Mouse (Mus musculus): ENCODE measurements at regions not wholly inside any gene's neighbourhood (a gene's known extent, or its start where the extent isn't known, plus 50 kb on each side); places are given as distances from the start of the nearest gene placed in this dataset.

GRCm38 (mm10) chr13:26338795-26339194 lies 431.2 kb downstream of the Hdgfl1 start:
- no peaks in the 10 kb centered on the region for H3K36me3 ChIP-seq (ENCODE audit: control insufficient read depth in 1 of 2, insufficient read depth in 2 of 2, low read length in 2 of 2)
- H3K27ac ChIP-seq (ENCODE audit: control insufficient read depth, low read depth, low read length) = no peak overlapping the region
- H3K9me3 ChIP-seq (replicated peaks; ENCODE audit: insufficient read depth, low read length) = no peaks in the 10 kb centered on the region
- H3K9ac ChIP-seq (ENCODE audit: control insufficient read depth, low read depth, low read length, poor library complexity, severe bottlenecking) = no peak overlapping the region
- H3K27me3 ChIP-seq (ENCODE audit: control insufficient read depth in 1 of 2, insufficient read depth in 2 of 2, low read length in 2 of 2) = no peaks in the 10 kb centered on the region
- no peak overlapping the region for H3K4me3 ChIP-seq (ENCODE audit: control insufficient read depth in 1 of 2, insufficient read depth in 1 of 2, low read depth in 2 of 2, low read length in 2 of 2)
- DNase-seq (ENCODE audit: low read depth, low spot score) = no peak
- H3K4me1 ChIP-seq (ENCODE audit: control insufficient read depth in 1 of 2, insufficient read depth in 2 of 2, low read length in 2 of 2) = no peaks in the 10 kb centered on the region
- no peak for TF ChIP-seq KAT2A (conservative IDR thresholded peaks at IDR 0.05; ENCODE audit: low read depth, low read length)
- no peak for TF ChIP-seq POLR2A (IDR thresholded peaks at IDR 0.05; ENCODE audit: control insufficient read depth in 1 of 2, insufficient read depth in 1 of 2, low read depth in 1 of 2, low read length in 2 of 2, poor library complexity in 1 of 2)
- TF ChIP-seq MEF2A (IDR thresholded peaks at IDR 0.05; ENCODE audit: extremely low read depth, insufficient replicate concordance, low read depth, low read length, poor library complexity, severe bottlenecking) = no peak
- TF ChIP-seq TCF12 (IDR thresholded peaks at IDR 0.05; ENCODE audit: low read depth, low read length) = no peak
- no peak for TF ChIP-seq NELFE (IDR thresholded peaks at IDR 0.05; ENCODE audit: low read depth, low read length)
- H3K79me2 ChIP-seq (ENCODE audit: control insufficient read depth, insufficient read depth, low read length, poor library complexity) = no peaks in the 10 kb centered on the region

GRCm38 (mm10) chr13:26325066-26325465 lies 444.9 kb downstream of the Hdgfl1 start:
- Histone ChIP-seq H3K4me3 (ENCODE audit: control insufficient read depth in 1 of 2, insufficient read depth in 1 of 2, low read depth in 2 of 2, low read length in 2 of 2) (no peak overlapping the region), H3K79me2 (ENCODE audit: control insufficient read depth, insufficient read depth, low read length, poor library complexity) (no peaks in the 10 kb centered on the region), H3K36me3 (ENCODE audit: control insufficient read depth in 1 of 2, insufficient read depth in 2 of 2, low read length in 2 of 2) (no peaks in the 10 kb centered on the region), H3K27me3 (ENCODE audit: control insufficient read depth in 1 of 2, insufficient read depth in 2 of 2, low read length in 2 of 2) (no peaks in the 10 kb centered on the region), H3K27ac (ENCODE audit: control insufficient read depth, low read depth, low read length) (no peak overlapping the region), H3K4me1 (ENCODE audit: control insufficient read depth in 1 of 2, insufficient read depth in 2 of 2, low read length in 2 of 2) (no peaks in the 10 kb centered on the region), H3K9ac (ENCODE audit: control insufficient read depth, low read depth, low read length, poor library complexity, severe bottlenecking) (no peak overlapping the region), H3K9me3 (replicated peaks; ENCODE audit: insufficient read depth, low read length) (no peaks in the 10 kb centered on the region)
- TF ChIP-seq ZC3H11A (IDR thresholded peaks at IDR 0.05; ENCODE audit: low read depth, low read length) = no peak
- no peak for TF ChIP-seq JUND (IDR thresholded peaks at IDR 0.05; ENCODE audit: low read depth, low read length)
- no peak for TF ChIP-seq RAD21 (IDR thresholded peaks at IDR 0.05; ENCODE audit: low read depth, low read length)
- no peak for TF ChIP-seq RCOR1 (IDR thresholded peaks at IDR 0.05; ENCODE audit: low read depth, low read length)
- no peak for TF ChIP-seq ZNF384 (IDR thresholded peaks at IDR 0.05; ENCODE audit: low read depth, low read length)
- no peak for TF ChIP-seq MYC (IDR thresholded peaks at IDR 0.05; ENCODE audit: low read depth, low read length)
- DNase-seq (ENCODE audit: low read depth, low spot score) = no peak

GRCm38 (mm10) chr13:26324633-26325032 lies 445.3 kb downstream of the Hdgfl1 start:
- no peak overlapping the region for H3K4me3 ChIP-seq (ENCODE audit: control insufficient read depth in 1 of 2, insufficient read depth in 1 of 2, low read depth in 2 of 2, low read length in 2 of 2)
- H3K4me1 ChIP-seq (ENCODE audit: control insufficient read depth in 1 of 2, insufficient read depth in 2 of 2, low read length in 2 of 2) = no peaks in the 10 kb centered on the region
- H3K9ac ChIP-seq (ENCODE audit: control insufficient read depth, low read depth, low read length, poor library complexity, severe bottlenecking) = no peak overlapping the region
- H3K27me3 ChIP-seq (ENCODE audit: control insufficient read depth in 1 of 2, insufficient read depth in 2 of 2, low read length in 2 of 2) = no peaks in the 10 kb centered on the region
- no peaks in the 10 kb centered on the region for H3K79me2 ChIP-seq (ENCODE audit: control insufficient read depth, insufficient read depth, low read length, poor library complexity)
- no peak overlapping the region for H3K27ac ChIP-seq (ENCODE audit: control insufficient read depth, low read depth, low read length)
- TF ChIP-seq TBP (IDR thresholded peaks at IDR 0.05; ENCODE audit: low read depth, low read length) = no peak
- TF ChIP-seq ZC3H11A (IDR thresholded peaks at IDR 0.05; ENCODE audit: low read depth, low read length) = no peak
- no peak for TF ChIP-seq ELF1 (IDR thresholded peaks at IDR 0.05; ENCODE audit: low read depth, low read length)
- no peak for TF ChIP-seq GATA1 (IDR thresholded peaks at IDR 0.05; ENCODE audit: low read depth, low read length)
- no peak for TF ChIP-seq MEF2A (IDR thresholded peaks at IDR 0.05; ENCODE audit: extremely low read depth, insufficient replicate concordance, low read depth, low read length, poor library complexity, severe bottlenecking)
- TF ChIP-seq NELFE (IDR thresholded peaks at IDR 0.05; ENCODE audit: low read depth, low read length) = no peak
- no peak for TF ChIP-seq TCF12 (IDR thresholded peaks at IDR 0.05; ENCODE audit: low read depth, low read length)
- no peaks in the 10 kb centered on the region for H3K36me3 ChIP-seq (ENCODE audit: control insufficient read depth in 1 of 2, insufficient read depth in 2 of 2, low read length in 2 of 2)
- no peak for DNase-seq (ENCODE audit: low read depth, low spot score)
- H3K9me3 ChIP-seq (replicated peaks; ENCODE audit: insufficient read depth, low read length) = no peaks in the 10 kb centered on the region

Data from MEL (cell line).